Mouse (Mus musculus) urinary bladder, postnatal 10 days (tissue): ENCODE data around the gene Tmem50b.
"Not testable (repeated sequence)": the region's sequence is repeated elsewhere in the genome, so short reads cannot be mapped to it uniquely, and the experiment has no call there.

Experiments
- DNase-seq: peaks from one replicate; pipeline ENCODE4 v3.0.0; 2022; ENCODE audit warnings: low spot score

Gene Tmem50b

DNA sequence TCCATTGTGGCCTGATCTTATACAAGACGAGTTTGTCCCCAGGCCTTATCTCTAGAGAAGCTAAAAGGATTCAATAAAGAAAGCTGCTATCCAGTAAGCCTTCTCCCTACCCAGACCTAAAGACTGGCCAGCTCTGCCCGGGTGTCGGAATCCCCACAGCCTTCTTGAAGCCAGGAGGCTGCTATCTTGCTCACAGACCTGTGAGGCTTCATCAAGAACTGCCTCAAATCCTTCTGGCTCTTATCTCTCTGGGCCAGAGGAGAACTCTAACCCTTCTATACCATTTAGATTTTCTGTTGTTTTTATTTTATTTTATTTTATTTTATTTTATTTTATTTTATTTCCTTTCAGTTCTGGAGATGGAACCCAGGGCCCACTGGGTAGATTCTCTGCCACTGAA lies 60.5 kb downstream of the Tmem50b start:
- DNase-seq, result no peak

GRCm38 (mm10) chr16:91536372-91536771 lies 61.2 kb downstream of the Tmem50b start:
- no peak for DNase-seq

- no peak for DNase-seq
Observed at GRCm38 (mm10) chr16:91534888-91535287, 62.7 kb downstream of the Tmem50b start.

DNA sequence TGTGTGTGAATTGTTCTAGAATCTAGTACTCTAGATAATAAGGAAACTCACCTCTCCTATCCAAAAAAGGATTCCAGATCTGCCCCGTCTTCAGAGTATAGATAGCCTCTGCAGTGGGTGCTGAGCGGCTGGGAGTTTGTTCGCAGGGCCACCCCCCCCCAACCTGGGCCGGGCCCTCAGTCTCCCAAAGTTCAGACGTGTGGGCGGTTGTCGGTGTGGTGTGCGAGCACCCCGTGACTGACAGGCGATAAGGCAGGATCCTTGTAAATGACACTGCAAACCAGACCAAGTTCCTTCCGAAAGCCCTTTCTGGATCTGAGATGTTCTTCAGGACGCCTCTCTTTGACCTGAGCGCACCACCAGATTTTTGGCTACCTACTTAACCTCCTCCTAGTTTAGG lies 63.1 kb downstream of the Tmem50b start:
- DNase-seq, result peak; percentile 39

- DNase-seq, result no peak
Observed at GRCm38 (mm10) chr16:91533097-91534001, 64.3 kb downstream of the Tmem50b start.

DNA sequence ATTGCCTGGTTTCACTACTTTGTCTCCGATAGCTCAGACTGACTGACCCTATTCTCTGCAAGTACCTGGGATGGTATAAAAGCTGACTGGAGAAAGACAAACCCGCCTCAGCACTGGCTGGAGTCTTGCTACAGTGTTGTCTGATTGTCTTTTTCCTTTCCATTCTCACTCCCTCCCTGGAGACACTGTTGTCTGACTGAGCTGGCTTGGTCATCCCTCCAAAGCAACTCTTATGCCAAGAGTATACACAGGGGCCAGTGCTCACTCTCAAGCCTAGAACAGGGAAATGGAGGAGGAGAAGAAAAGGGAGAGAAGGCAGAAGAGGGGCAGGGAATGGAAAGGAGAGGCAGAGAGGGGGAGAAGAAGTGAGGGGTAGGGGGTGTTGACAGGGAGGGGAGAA lies 65.2 kb downstream of the Tmem50b start:
- DNase-seq, result no peak

GRCm38 (mm10) chr16:91531856-91532255 lies 65.7 kb downstream of the Tmem50b start:
- DNase-seq, result no peak

DNA sequence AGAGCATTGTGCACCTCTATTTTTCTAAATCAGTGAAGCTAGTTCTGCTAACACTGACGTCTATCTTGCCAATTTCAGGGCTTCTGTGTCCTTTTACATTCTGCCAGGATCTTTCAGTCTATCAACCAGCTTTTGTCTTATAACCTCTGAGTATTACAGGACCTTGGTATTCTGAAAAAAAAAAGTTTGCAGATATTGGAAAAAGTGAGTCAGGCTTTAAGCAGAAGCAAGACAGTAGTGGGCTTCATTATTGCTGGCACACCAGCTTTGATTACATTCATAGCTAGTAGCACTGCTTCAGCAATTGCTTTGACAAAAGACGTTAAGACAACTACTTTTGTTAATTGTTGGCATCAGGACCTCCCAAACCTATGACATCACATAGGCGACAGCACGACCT lies 66.8 kb downstream of the Tmem50b start:
- not testable (repeated sequence) for DNase-seq

DNA sequence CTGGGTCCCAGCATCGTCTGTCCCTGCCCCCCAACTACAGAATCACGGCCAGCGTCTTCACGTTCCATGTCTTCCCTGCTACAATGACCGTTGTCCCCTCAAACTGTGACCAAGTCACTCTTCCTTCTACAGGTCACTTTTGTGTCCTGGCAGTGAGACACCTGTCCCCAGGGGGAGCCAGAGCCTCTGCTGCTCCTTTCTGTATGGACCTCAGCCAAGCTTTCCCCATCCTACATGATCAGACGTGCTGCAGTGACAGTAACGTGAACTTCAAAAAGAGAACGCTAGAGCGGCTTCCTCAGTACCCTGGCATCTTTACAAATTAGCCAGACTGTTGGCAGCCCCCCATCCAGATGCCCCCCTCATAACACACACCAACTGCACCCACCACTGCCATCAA lies 69.0 kb downstream of the Tmem50b start:
- DNase-seq, result no peak

DNA sequence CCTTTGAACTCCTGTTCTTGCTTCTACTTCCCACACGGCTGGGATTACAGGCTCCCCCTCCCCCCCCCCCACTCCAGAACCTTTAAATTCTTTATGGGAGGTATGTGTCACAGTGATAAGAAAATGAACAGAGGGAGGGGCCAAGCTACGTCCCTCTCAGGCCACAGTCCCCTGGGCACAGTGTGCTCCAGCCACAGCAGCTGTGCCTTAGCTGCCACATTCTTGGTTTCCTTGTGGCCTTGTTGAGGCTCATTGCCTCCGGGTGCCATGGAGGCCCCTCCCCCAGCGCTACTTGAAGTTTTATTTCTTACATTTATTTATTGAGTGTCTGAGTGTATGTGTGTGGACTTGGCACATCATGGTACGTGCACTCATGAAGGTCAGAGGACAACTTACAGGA lies 70.1 kb downstream of the Tmem50b start:
- DNase-seq, result no peak

DNA sequence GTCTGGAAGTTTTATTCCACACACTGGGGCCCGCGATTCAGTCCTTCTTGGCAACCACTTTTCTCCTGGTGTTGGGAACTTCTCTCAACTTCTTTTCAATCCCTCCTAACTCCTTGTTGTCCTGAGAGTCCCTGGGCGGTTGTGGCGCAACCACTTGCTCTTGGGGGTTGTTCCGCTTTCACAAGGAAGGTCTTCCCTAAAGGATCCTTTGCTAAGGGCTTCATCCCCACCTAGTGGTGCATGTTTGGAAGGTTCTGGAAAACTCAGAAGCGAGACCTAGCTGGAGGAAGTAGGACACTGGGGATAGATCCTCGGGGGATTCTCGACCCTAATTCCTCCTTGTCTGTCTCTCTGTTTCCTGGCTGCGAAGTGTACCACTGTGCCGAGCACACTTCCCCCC lies 70.5 kb downstream of the Tmem50b start:
- DNase-seq, result no peak

DNA sequence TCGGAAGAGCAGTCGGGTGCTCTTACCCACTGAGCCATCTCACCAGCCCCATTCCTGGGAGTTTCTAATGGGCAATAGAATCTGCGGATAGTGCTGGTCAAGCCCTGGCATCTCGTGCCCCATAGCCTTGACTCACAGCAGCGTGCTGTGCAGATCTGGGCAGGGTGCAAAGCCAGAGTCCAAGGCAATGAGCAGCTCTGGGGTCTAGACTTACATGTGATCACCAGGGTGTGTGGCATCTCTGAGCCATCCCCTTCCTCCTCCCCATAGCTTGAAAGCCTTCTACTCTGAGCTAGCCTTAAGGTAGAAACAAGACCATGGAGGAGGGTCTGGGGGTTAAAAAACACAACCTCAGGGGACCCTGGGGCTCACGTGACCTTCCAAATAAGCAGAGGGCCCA lies 71.3 kb downstream of the Tmem50b start:
- no peak for DNase-seq
